Mouse (Mus musculus): ENCODE measurements around the gene Zcchc2. TPM values are rescaled to one million over a fixed set of nuclear protein-coding genes. Genes with fewer than 3 reads are reported as not detected.

Zcchc2 gene
- polyA plus RNA-seq, 1 experiment from 2014 or later, result 14.1 TPM

GRCm38 (mm10) chr1:105962852-105963251 lies 27.4 kb upstream of the Zcchc2 start:
- DNase-seq (ENCODE audit: low read depth, low spot score) (no peak), ATAC-seq (no peak)
- ChIA-PET POLR2A (no interaction called here), CTCF (interaction anchor here (0.9 to 5.0 kb wide), 2 partner anchors 9 to 13 kb away, joined by 4 to 21 read pairs; no protein-coding TSS in a partner anchor)
- no peaks in the 10 kb centered on the region for H3K27me3 ChIP-seq
- in situ Hi-C loops (cut with MboI; ENCODE audit: low pct_unique_long_range_greater_than_20kb), result no loop called here
- no peak for TF ChIP-seq CTCF (IDR thresholded peaks at IDR 0.05)

- POLR2A ChIA-PET, result interaction anchor here (0.6 kb wide), 1 partner anchor 54 kb away, joined by 4 read pairs; no protein-coding TSS in a partner anchor
- no peaks in the 10 kb centered on the region for H3K27me3 ChIP-seq
- in situ Hi-C loops (cut with MboI; ENCODE audit: low pct_unique_long_range_greater_than_20kb), result no loop called here
These were observed 25.7 kb upstream of the Zcchc2 start for GRCm38 (mm10) chr1:105964514-105964913.

GRCm38 (mm10) chr1:105965189-105965588 lies 25.0 kb upstream of the Zcchc2 start:
- ATAC-seq (peak; percentile 21), DNase-seq (ENCODE audit: low read depth, low spot score) (no peak)
- ChIA-PET POLR2A (no interaction called here), CTCF (interaction anchor here (1.2 kb wide), 1 partner anchor 11 kb away, joined by 4 read pairs; no protein-coding TSS in a partner anchor)
- no peaks in the 10 kb centered on the region for H3K27me3 ChIP-seq
- in situ Hi-C loops (cut with MboI; ENCODE audit: low pct_unique_long_range_greater_than_20kb), result no loop called here
- no peak for TF ChIP-seq CTCF (IDR thresholded peaks at IDR 0.05)

More at GRCm38 (mm10) chr1:105964514-105964913, 25.7 kb upstream of the Zcchc2 start:
- CTCF ChIA-PET, result interaction anchor here (1.2 kb wide), 1 partner anchor 11 kb away, joined by 4 read pairs; no protein-coding TSS in a partner anchor
- DNase-seq (ENCODE audit: low read depth, low spot score) (no peak), ATAC-seq (no peak)
- no peak for TF ChIP-seq CTCF (IDR thresholded peaks at IDR 0.05)

- no peak for ATAC-seq
- no peak for DNase-seq (ENCODE audit: low read depth, low spot score)
- CTCF ChIA-PET, result no interaction called here
- H3K27me3 ChIP-seq, result no peaks in the 10 kb centered on the region
- TF ChIP-seq CTCF (IDR thresholded peaks at IDR 0.05), result no peak
- in situ Hi-C loops (cut with MboI; ENCODE audit: low pct_unique_long_range_greater_than_20kb), result no loop called here
- POLR2A ChIA-PET, result no interaction called here
These were observed 18.6 kb upstream of the Zcchc2 start for GRCm38 (mm10) chr1:105971490-105972170.

DNA sequence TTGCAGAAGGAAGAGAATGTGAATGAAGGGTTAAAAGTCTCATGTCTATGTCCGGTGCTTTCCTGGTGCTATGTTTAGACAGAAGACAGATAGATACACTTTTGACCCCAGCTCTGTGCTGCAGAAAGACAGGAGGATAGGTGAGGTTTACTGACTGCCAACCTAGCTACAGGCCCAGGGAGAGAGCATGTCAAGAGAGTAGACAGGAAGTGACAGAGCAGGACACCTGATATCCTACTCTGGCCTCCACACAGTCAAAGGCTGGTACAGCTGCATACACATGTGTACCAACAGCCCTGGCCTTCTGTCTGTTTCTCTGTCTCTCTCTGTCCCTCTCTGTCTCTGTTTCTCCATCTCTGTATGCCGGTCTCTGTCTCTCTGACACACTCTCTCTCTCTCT lies 16.2 kb upstream of the Zcchc2 start:
- ChIA-PET CTCF (interaction anchor here (0.7 kb wide), 1 partner anchor 75 kb away, joined by 4 read pairs; no protein-coding TSS in a partner anchor), POLR2A (no interaction called here)
- no peak for TF ChIP-seq CTCF (IDR thresholded peaks at IDR 0.05)
- H3K27me3 ChIP-seq, result no peaks in the 10 kb centered on the region
- no peak for DNase-seq (ENCODE audit: low read depth, low spot score)
- in situ Hi-C loops (cut with MboI; ENCODE audit: low pct_unique_long_range_greater_than_20kb), result no loop called here
- no peak for ATAC-seq

GRCm38 (mm10) chr1:105977446-105978094 lies 12.6 kb upstream of the Zcchc2 start:
- POLR2A ChIA-PET, result interaction anchor here (1.3 kb wide), 1 partner anchor 12 kb away, joined by 6 read pairs; the partner anchor contains the start of gene Zcchc2
- TF ChIP-seq CTCF (IDR thresholded peaks at IDR 0.05), result no peak
- in situ Hi-C loops (cut with MboI; ENCODE audit: low pct_unique_long_range_greater_than_20kb), result no loop called here
- CTCF ChIA-PET, result interaction anchor here (1.2 kb wide), 1 partner anchor 15 kb away, joined by 3 read pairs; no protein-coding TSS in a partner anchor
- DNase-seq (ENCODE audit: low read depth, low spot score), result no peak
- no peaks in the 10 kb centered on the region for H3K27me3 ChIP-seq
- ATAC-seq, result peak; percentile 67

DNA sequence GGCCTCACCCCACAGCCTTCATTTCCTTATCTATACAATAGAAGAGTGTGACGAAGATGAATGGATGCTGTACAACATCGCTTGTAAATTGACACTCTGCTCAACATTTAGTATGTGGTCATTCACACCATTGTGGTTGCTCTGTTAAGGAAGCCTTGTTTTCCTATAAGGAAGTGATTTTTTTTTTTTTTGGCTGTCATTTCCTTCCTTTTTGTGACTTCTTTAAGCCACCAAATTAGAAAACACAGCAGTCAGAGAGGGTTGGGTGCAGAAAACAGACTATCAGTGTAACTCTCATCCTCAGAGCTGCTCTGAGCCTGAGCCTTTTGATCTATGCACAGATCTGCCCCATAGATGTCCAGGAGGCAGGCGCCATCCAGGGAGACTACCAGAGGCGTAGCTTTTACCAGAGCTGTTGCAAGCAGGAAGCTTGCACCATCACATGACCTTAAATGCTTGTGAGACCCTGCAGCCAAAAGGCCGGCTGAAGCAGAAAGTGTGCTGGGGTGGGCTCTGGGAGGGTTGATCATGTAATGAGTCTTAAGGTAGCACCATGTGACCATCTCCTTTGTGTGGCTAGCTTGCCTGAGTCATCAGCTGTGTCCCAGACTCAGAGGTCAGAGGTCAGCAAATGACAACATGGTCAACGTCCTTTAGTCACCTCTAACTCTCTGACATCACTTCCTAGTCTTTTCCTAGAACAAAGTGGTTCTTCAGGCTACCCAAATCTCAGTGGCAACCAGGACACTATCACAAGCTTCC lies 9.2 kb upstream of the Zcchc2 start:
- no peak for ATAC-seq
- DNase-seq (ENCODE audit: low read depth, low spot score), result no peak
- ChIA-PET CTCF (no interaction called here), POLR2A (no interaction called here)
- no peak for TF ChIP-seq CTCF (IDR thresholded peaks at IDR 0.05)
- in situ Hi-C loops (cut with MboI; ENCODE audit: low pct_unique_long_range_greater_than_20kb), result loop anchor here (10.0 kb wide), 1 partner anchor 66 kb away; no protein-coding TSS in a partner anchor
- no peaks in the 10 kb centered on the region for H3K27me3 ChIP-seq

DNA sequence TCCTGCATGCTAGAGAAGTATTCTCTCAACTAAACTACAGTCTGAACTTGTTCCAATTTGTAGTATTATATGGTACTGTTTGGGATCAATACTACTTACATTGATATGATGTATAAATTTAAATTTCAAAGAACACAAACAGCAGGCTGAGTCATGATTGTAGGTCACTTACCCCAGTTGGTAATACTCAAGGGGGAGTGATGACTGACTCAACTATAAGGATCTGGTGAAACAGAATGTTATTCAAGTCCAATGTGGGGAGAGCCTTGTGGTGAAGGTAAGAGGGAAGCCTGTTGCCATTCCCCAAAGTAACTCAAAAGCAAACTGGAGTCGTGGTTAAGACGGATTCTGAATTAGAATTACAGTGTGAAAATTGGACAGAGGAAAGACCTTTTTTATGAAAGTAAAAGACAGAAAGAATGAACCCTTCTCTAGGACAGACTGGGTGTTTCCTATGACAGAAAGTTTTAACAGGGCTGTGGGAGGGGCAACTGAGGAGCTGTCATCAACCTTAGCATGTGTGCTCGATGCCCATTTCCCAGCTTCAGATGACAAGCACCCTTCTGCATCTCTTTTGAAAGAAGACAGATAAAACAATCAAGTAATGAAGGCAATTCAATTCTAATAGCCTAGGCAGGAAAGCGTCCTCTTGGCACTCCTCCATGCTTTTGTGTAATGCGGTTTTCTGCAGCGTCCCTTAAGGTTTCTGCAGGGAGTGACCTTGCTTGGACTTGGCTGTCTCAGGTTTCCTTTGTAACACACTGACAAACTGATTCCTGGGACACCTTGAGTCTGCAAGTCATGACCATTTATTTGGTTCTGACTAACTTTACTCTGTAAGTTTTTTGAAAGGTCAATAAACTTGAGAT lies 7.5 kb upstream of the Zcchc2 start:
- no peak for ATAC-seq
- H3K27me3 ChIP-seq, result no peaks in the 10 kb centered on the region
- no peak for DNase-seq (ENCODE audit: low read depth, low spot score)
- POLR2A ChIA-PET, result no interaction called here
- CTCF ChIA-PET, result no interaction called here
- in situ Hi-C loops (cut with MboI; ENCODE audit: low pct_unique_long_range_greater_than_20kb), result loop anchor here (10.0 kb wide), 1 partner anchor 68 kb away; no protein-coding TSS in a partner anchor
- TF ChIP-seq CTCF (IDR thresholded peaks at IDR 0.05), result no peak

DNA sequence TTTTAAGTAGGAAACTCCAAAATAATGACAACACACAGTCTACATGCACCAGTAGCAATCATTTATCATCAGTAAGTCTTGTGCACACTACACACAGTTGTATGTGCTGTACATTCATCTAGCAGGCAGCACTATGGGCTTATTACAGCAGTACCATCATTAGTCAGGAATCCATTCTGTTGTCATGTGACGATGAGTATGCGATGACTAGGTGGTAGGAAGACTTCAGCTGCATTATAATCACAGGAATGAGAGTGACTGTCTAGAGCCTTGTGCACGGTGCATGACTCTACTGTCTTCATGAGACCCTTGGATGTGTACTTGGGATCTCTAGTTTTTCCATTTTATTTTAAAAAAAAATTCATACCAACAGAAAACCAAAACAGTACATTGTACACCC lies 6.0 kb upstream of the Zcchc2 start:
- CTCF ChIA-PET, result no interaction called here
- in situ Hi-C loops (cut with MboI; ENCODE audit: low pct_unique_long_range_greater_than_20kb), result loop anchor here (10.0 kb wide), 1 partner anchor 69 kb away; no protein-coding TSS in a partner anchor
- ATAC-seq, result peak; percentile 54

More for the DNA sequence above, 6.0 kb upstream of the Zcchc2 start:
- DNase-seq (ENCODE audit: low read depth, low spot score), result no peak
- H3K27me3 ChIP-seq, result no peaks in the 10 kb centered on the region
- TF ChIP-seq CTCF (IDR thresholded peaks at IDR 0.05), result no peak
- POLR2A ChIA-PET, result no interaction called here
